Mouse (Mus musculus): ENCODE measurements around the gene Grik1. TPM values are rescaled to one million over a fixed set of nuclear protein-coding genes. Genes with fewer than 3 reads are reported as not detected.

Gene Grik1
- polyA plus RNA-seq, 1 experiment from 2014 or later: 36.8 TPM

GRCm38 (mm10) chr16:88221932-88222331 is 68.1 kb downstream of the Grik1 start:
- Histone ChIP-seq H3K4me2 (no peak overlapping the region), H3K27me3 (replicated peaks) (no peaks in the 10 kb centered on the region), H3K4me1 (no peaks in the 10 kb centered on the region), H3K27ac (no peak overlapping the region), H3K9me3 (no peaks in the 10 kb centered on the region), H3K4me3 (no peak overlapping the region), H3K36me3 (replicated peaks) (no peaks in the 10 kb centered on the region), H3K9ac (no peak overlapping the region)
- WGBS: 71% methylated on average over 3 of the region's 3 CpGs
- no peak for ATAC-seq (replicated peaks)

GRCm38 (mm10) chr16:88212531-88212930 is 77.5 kb downstream of the Grik1 start:
- Histone ChIP-seq H3K4me2 (no peak overlapping the region), H3K4me3 (no peak overlapping the region), H3K36me3 (replicated peaks) (no peaks in the 10 kb centered on the region), H3K27me3 (replicated peaks) (no peaks in the 10 kb centered on the region), H3K4me1 (no peaks in the 10 kb centered on the region), H3K9ac (no peak overlapping the region), H3K27ac (no peak overlapping the region), H3K9me3 (no peaks in the 10 kb centered on the region)
- 73% methylated on average over 5 of the region's 5 CpGs for WGBS
- no peak for ATAC-seq (replicated peaks)

- Histone ChIP-seq H3K4me2 (no peak overlapping the region), H3K4me1 (no peaks in the 10 kb centered on the region), H3K27me3 (replicated peaks) (no peaks in the 10 kb centered on the region), H3K4me3 (no peak overlapping the region), H3K27ac (no peak overlapping the region), H3K9ac (no peak overlapping the region), H3K9me3 (no peaks in the 10 kb centered on the region), H3K36me3 (replicated peaks) (no peaks in the 10 kb centered on the region)
- no peak for ATAC-seq (replicated peaks)
- 56% methylated on average over 8 of the region's 8 CpGs for WGBS
Measured at GRCm38 (mm10) chr16:88211852-88212251, 78.2 kb downstream of the Grik1 start.

GRCm38 (mm10) chr16:88204400-88204799 is 85.7 kb downstream of the Grik1 start:
- no peaks in the 10 kb centered on the region for H3K9me3 ChIP-seq
- H3K4me2 ChIP-seq: no peak overlapping the region
- 10% methylated on average over 5 of the region's 5 CpGs for whole genome bisulfite sequencing
- H3K27ac ChIP-seq: no peak overlapping the region
- ATAC-seq (replicated peaks): peak; percentile 69; the same call in 1 of the 2 replicates
- no peaks in the 10 kb centered on the region for H3K4me1 ChIP-seq
- H3K27me3 ChIP-seq (replicated peaks): no peaks in the 10 kb centered on the region
- no peaks in the 10 kb centered on the region for H3K36me3 ChIP-seq (replicated peaks)
- H3K4me3 ChIP-seq: no peak overlapping the region
- H3K9ac ChIP-seq: no peak overlapping the region

- WGBS: 84% methylated on average over 6 of the region's 6 CpGs
- no peak overlapping the region for H3K4me2 ChIP-seq
- H3K9me3 ChIP-seq: no peaks in the 10 kb centered on the region
Measured at GRCm38 (mm10) chr16:88203985-88204384, 86.1 kb downstream of the Grik1 start.

GRCm38 (mm10) chr16:88187433-88188037 is 102.5 kb downstream of the Grik1 start:
- H3K27me3 ChIP-seq (replicated peaks): no peaks in the 10 kb centered on the region
- H3K4me1 ChIP-seq: no peaks in the 10 kb centered on the region
- WGBS: 60% methylated on average over 6 of the region's 6 CpGs
- no peak overlapping the region for H3K4me2 ChIP-seq
- ATAC-seq (replicated peaks): peak; percentile 71
- no peak overlapping the region for H3K27ac ChIP-seq
- no peak overlapping the region for H3K9ac ChIP-seq
- H3K4me3 ChIP-seq: no peak overlapping the region
- no peaks in the 10 kb centered on the region for H3K36me3 ChIP-seq (replicated peaks)
- no peaks in the 10 kb centered on the region for H3K9me3 ChIP-seq

More at GRCm38 (mm10) chr16:88203985-88204384, 86.1 kb downstream of the Grik1 start:
- Histone ChIP-seq H3K4me1 (no peaks in the 10 kb centered on the region), H3K36me3 (replicated peaks) (no peaks in the 10 kb centered on the region), H3K4me3 (no peak overlapping the region), H3K27me3 (replicated peaks) (no peaks in the 10 kb centered on the region), H3K27ac (no peak overlapping the region), H3K9ac (no peak overlapping the region)
- no peak for ATAC-seq (replicated peaks)

GRCm38 (mm10) chr16:88178813-88179212 is 111.3 kb downstream of the Grik1 start:
- Histone ChIP-seq H3K27ac (no peak overlapping the region), H3K27me3 (replicated peaks) (no peaks in the 10 kb centered on the region), H3K4me3 (no peak overlapping the region), H3K4me1 (peaks cover 3% of the 10 kb centered on the region; the same call in 1 of the 2 replicates), H3K4me2 (no peak overlapping the region), H3K36me3 (replicated peaks) (no peaks in the 10 kb centered on the region), H3K9me3 (no peaks in the 10 kb centered on the region), H3K9ac (no peak overlapping the region)
- 53% methylated on average over 6 of the region's 6 CpGs for WGBS
- peak; percentile 50; the same call in 1 of the 2 replicates for ATAC-seq (replicated peaks)

- no peak overlapping the region for H3K9ac ChIP-seq
- H3K36me3 ChIP-seq (replicated peaks): no peaks in the 10 kb centered on the region
- peak; percentile 77; the same call in 1 of the 2 replicates for ATAC-seq (replicated peaks)
- H3K27ac ChIP-seq: no peak overlapping the region
- no peak overlapping the region for H3K4me3 ChIP-seq
- 29% methylated on average over 3 of the region's 3 CpGs for WGBS
- H3K9me3 ChIP-seq: no peaks in the 10 kb centered on the region
- H3K4me1 ChIP-seq: peaks cover 3% of the 10 kb centered on the region; the same call in 1 of the 2 replicates
- no peaks in the 10 kb centered on the region for H3K27me3 ChIP-seq (replicated peaks)
- no peak overlapping the region for H3K4me2 ChIP-seq
Measured at GRCm38 (mm10) chr16:88177364-88177763, 112.7 kb downstream of the Grik1 start.

- H3K36me3 ChIP-seq (replicated peaks): no peaks in the 10 kb centered on the region
- ATAC-seq (replicated peaks): peak; percentile 67; the same call in 1 of the 2 replicates
- no peak overlapping the region for H3K4me3 ChIP-seq
- H3K9ac ChIP-seq: no peak overlapping the region
- 51% methylated on average over 9 of the region's 9 CpGs for WGBS
- no peaks in the 10 kb centered on the region for H3K9me3 ChIP-seq
- H3K4me2 ChIP-seq: no peak overlapping the region
- no peaks in the 10 kb centered on the region for H3K27me3 ChIP-seq (replicated peaks)
- no peak overlapping the region for H3K27ac ChIP-seq
- peaks cover 3% of the 10 kb centered on the region; the same call in 1 of the 2 replicates for H3K4me1 ChIP-seq
Measured at GRCm38 (mm10) chr16:88174083-88174721, 115.9 kb downstream of the Grik1 start.

GRCm38 (mm10) chr16:88166547-88166946 is 123.5 kb downstream of the Grik1 start:
- Histone ChIP-seq H3K27me3 (replicated peaks) (no peaks in the 10 kb centered on the region), H3K4me2 (no peak overlapping the region), H3K9ac (no peak overlapping the region), H3K9me3 (no peaks in the 10 kb centered on the region), H3K36me3 (replicated peaks) (no peaks in the 10 kb centered on the region), H3K4me1 (no peaks in the 10 kb centered on the region), H3K27ac (no peak overlapping the region), H3K4me3 (no peak overlapping the region)
- ATAC-seq (replicated peaks): no peak

- Histone ChIP-seq H3K4me2 (no peak overlapping the region), H3K4me3 (no peak overlapping the region), H3K36me3 (replicated peaks) (no peaks in the 10 kb centered on the region), H3K4me1 (peaks cover 3% of the 10 kb centered on the region), H3K27me3 (replicated peaks) (no peaks in the 10 kb centered on the region), H3K9ac (no peak overlapping the region), H3K9me3 (no peaks in the 10 kb centered on the region), H3K27ac (no peak overlapping the region)
- ATAC-seq (replicated peaks): peak; percentile 89
- 41% methylated on average over 2 of the region's 2 CpGs for WGBS
Measured at GRCm38 (mm10) chr16:88142574-88142973, 147.5 kb downstream of the Grik1 start.

GRCm38 (mm10) chr16:88142136-88142535 is 147.9 kb downstream of the Grik1 start:
- Histone ChIP-seq H3K9me3 (no peaks in the 10 kb centered on the region), H3K4me2 (no peak overlapping the region), H3K36me3 (replicated peaks) (no peaks in the 10 kb centered on the region), H3K4me3 (no peak overlapping the region), H3K27me3 (replicated peaks) (no peaks in the 10 kb centered on the region), H3K4me1 (peaks cover 3% of the 10 kb centered on the region), H3K27ac (no peak overlapping the region), H3K9ac (no peak overlapping the region)
- 61% methylated on average over 2 of the region's 2 CpGs for WGBS
- no peak; the same call in 1 of the 2 replicates for ATAC-seq (replicated peaks)

- no peaks in the 10 kb centered on the region for H3K9me3 ChIP-seq
- no peak overlapping the region for H3K9ac ChIP-seq
- no peaks in the 10 kb centered on the region for H3K36me3 ChIP-seq (replicated peaks)
- H3K4me3 ChIP-seq: no peak overlapping the region
- 96% methylated on average over 2 of the region's 2 CpGs for WGBS
- H3K4me1 ChIP-seq: peaks cover 3% of the 10 kb centered on the region
- H3K27ac ChIP-seq: no peak overlapping the region
- H3K4me2 ChIP-seq: no peak overlapping the region
- peak; percentile 63 for ATAC-seq (replicated peaks)
- no peaks in the 10 kb centered on the region for H3K27me3 ChIP-seq (replicated peaks)
Measured at GRCm38 (mm10) chr16:88141594-88141993, 148.5 kb downstream of the Grik1 start.
